Mouse (Mus musculus): ENCODE measurements around the gene Tmem212.

The Tmem212 gene

GRCm38 (mm10) chr3:27898178-27898577 is 2.0 kb upstream of the Tmem212 start:
- DNase-seq: no peak

- DNase-seq: no peak
Observed at GRCm38 (mm10) chr3:27886578-27886977, 9.6 kb downstream of the Tmem212 start.

GRCm38 (mm10) chr3:27885585-27885984 is 10.6 kb downstream of the Tmem212 start:
- no peak for DNase-seq

- peak; percentile 40 to 59 for DNase-seq
Observed at GRCm38 (mm10) chr3:27881897-27882835, 14.0 kb downstream of the Tmem212 start.

- no peak for DNase-seq
Observed at GRCm38 (mm10) chr3:27878854-27879610, 17.1 kb downstream of the Tmem212 start.

- DNase-seq: no peak
Observed at GRCm38 (mm10) chr3:27873268-27874073, 22.7 kb downstream of the Tmem212 start.

- no peak for DNase-seq
Observed at GRCm38 (mm10) chr3:27872429-27872828, 23.7 kb downstream of the Tmem212 start.

GRCm38 (mm10) chr3:27871891-27872290 is 24.3 kb downstream of the Tmem212 start:
- no peak for DNase-seq

GRCm38 (mm10) chr3:27871371-27871770 is 24.8 kb downstream of the Tmem212 start:
- DNase-seq: no peak

- DNase-seq: no peak
Observed at GRCm38 (mm10) chr3:27868681-27869080, 27.5 kb downstream of the Tmem212 start.

GRCm38 (mm10) chr3:27867731-27868130 is 28.4 kb downstream of the Tmem212 start:
- no peak for DNase-seq

GRCm38 (mm10) chr3:27862821-27863740 is 33.1 kb downstream of the Tmem212 start:
- DNase-seq: peak; percentile 70 to 84

- peak; percentile 32 to 54 for DNase-seq
Observed at GRCm38 (mm10) chr3:27861601-27862000, 34.6 kb downstream of the Tmem212 start.

GRCm38 (mm10) chr3:27861086-27861485 is 35.1 kb downstream of the Tmem212 start:
- no peak for DNase-seq

GRCm38 (mm10) chr3:27859161-27859561 is 37.0 kb downstream of the Tmem212 start:
- peak; percentile 41 to 57 for DNase-seq

- no peak for DNase-seq
Observed at GRCm38 (mm10) chr3:27858441-27859115, 37.6 kb downstream of the Tmem212 start.

- DNase-seq: no peak
Observed at GRCm38 (mm10) chr3:27856288-27856687, 39.9 kb downstream of the Tmem212 start.

GRCm38 (mm10) chr3:27854431-27855180 is 41.6 kb downstream of the Tmem212 start:
- peak in 1 of 2 experiments; percentile 22 for DNase-seq

GRCm38 (mm10) chr3:27843266-27843665 is 52.9 kb downstream of the Tmem212 start:
- DNase-seq: no peak

- DNase-seq: no peak
Observed at GRCm38 (mm10) chr3:27842856-27843255, 53.3 kb downstream of the Tmem212 start.

All from kidney, postnatal 4 days (tissue).